Mouse (Mus musculus) MEL (cell line): ENCODE results near the gene Agr2. TPM values are rescaled to one million over a fixed set of nuclear protein-coding genes. Genes with fewer than 3 reads are reported as not detected.

Experiments
- DNase-seq: peaks from one replicate; pipeline ENCODE4 v3.0.0; 2011; ENCODE audit warnings: low read depth, low spot score
- H3K27ac ChIP-seq: 2 replicates; pipeline ENCODE4 v1.5.1; 2012; ENCODE audit warnings: low read depth, mild to moderate bottlenecking, control low read depth, low read length, moderate library complexity; ENCODE audit not compliant: control insufficient read depth
- H3K27me3 ChIP-seq, 2 experiments: fragments of 150-350 bp in 1 of 2; sonication (generic) in 1 of 2; 2 replicates each; pipeline ENCODE4 v1.6.1; 2012; ENCODE audit warnings: low read length in 2 of 2, mild to moderate bottlenecking in 2 of 2, improper control_type of control experiment in 1 of 2, moderate library complexity in 1 of 2; ENCODE audit not compliant: insufficient read depth in 2 of 2, control insufficient read depth in 1 of 2
- H3K36me3 ChIP-seq, 2 experiments: 2 replicates each; pipeline ENCODE4 v1.6.1; 2012 to 2014; ENCODE audit warnings: low read length in 2 of 2, improper control_type of control experiment in 1 of 2, inconsistent platforms in 1 of 2, mild to moderate bottlenecking in 1 of 2; ENCODE audit not compliant: insufficient read depth in 2 of 2, control insufficient read depth in 1 of 2
- H3K4me1 ChIP-seq, 2 experiments: fragments of 150-350 bp in 1 of 2; sonication (generic) in 1 of 2; 2 replicates each; pipeline ENCODE4 v1.6.1; 2012; ENCODE audit warnings: low read length in 2 of 2, improper control_type of control experiment in 1 of 2, mild to moderate bottlenecking in 1 of 2; ENCODE audit not compliant: insufficient read depth in 2 of 2, control insufficient read depth in 1 of 2
- H3K4me3 ChIP-seq, 2 experiments: fragments of 150-350 bp in 1 of 2; sonication (generic) in 1 of 2; 2 replicates each; pipeline ENCODE4 v1.5.1; 2012; ENCODE audit warnings: low read depth in 2 of 2, low read length in 2 of 2, mild to moderate bottlenecking in 2 of 2, moderate library complexity in 2 of 2, control low read depth in 1 of 2, improper control_type of control experiment in 1 of 2; ENCODE audit not compliant: control insufficient read depth in 1 of 2, insufficient read depth in 1 of 2
- H3K79me2 ChIP-seq: 2 replicates; pipeline ENCODE4 v1.6.1; 2012; ENCODE audit warnings: mild to moderate bottlenecking, low read length, moderate library complexity; ENCODE audit not compliant: control insufficient read depth, poor library complexity, insufficient read depth
- H3K9ac ChIP-seq: 2 replicates; pipeline ENCODE4 v1.6.1; 2012; ENCODE audit warnings: low read depth, mild to moderate bottlenecking, control low read depth, low read length, moderate library complexity; ENCODE audit not compliant: control insufficient read depth, poor library complexity, severe bottlenecking
- H3K9me3 ChIP-seq: fragments of 150-350 bp; sonication (generic); replicated peaks from 2 replicates; pipeline ENCODE4 v1.6.1; 2012; ENCODE audit warnings: mild to moderate bottlenecking, low read length, improper control_type of control experiment, moderate library complexity; ENCODE audit not compliant: insufficient read depth
- CHD1 ChIP-seq: IDR thresholded peaks from 2 replicates; pipeline ENCODE4 v1.6.1; 2012; ENCODE audit warnings: low read depth, mild to moderate bottlenecking, inconsistent platforms, low read length, improper control_type of control experiment
- CHD2 ChIP-seq: IDR thresholded peaks from 2 replicates; pipeline ENCODE4 v1.6.1; 2011; ENCODE audit warnings: low read length, improper control_type of control experiment
- E2F4 ChIP-seq: IDR thresholded peaks from 2 replicates; pipeline ENCODE4 v1.6.1; 2011; ENCODE audit warnings: low read depth, low read length, improper control_type of control experiment, borderline replicate concordance
- EP300 ChIP-seq, 2 experiments: IDR thresholded peaks; 2 replicates each; pipeline ENCODE4 v1.6.1; 2011; ENCODE audit warnings: improper control_type of control experiment in 2 of 2, low read length in 2 of 2, low read depth in 1 of 2, mild to moderate bottlenecking in 1 of 2
- GATA1 ChIP-seq: IDR thresholded peaks from 2 replicates; pipeline ENCODE4 v1.6.1; 2011; ENCODE audit warnings: low read depth, low read length, improper control_type of control experiment
- KAT2A ChIP-seq: conservative IDR thresholded peaks from 2 replicates; pipeline ENCODE4 v1.6.1; 2012; ENCODE audit warnings: low read depth, low read length, improper control_type of control experiment, inconsistent platforms
- MAZ ChIP-seq: IDR thresholded peaks from 2 replicates; pipeline ENCODE4 v1.6.1; 2012; ENCODE audit warnings: low read depth, mild to moderate bottlenecking, inconsistent platforms, low read length, improper control_type of control experiment
- MEF2A ChIP-seq: IDR thresholded peaks from 2 replicates; pipeline ENCODE4 v1.6.1; 2014; ENCODE audit warnings: low read depth, mild to moderate bottlenecking, inconsistent platforms, low read length, improper control_type of control experiment; ENCODE audit not compliant: poor library complexity, insufficient replicate concordance, severe bottlenecking; ENCODE audit errors: extremely low read depth
- MXI1 ChIP-seq: IDR thresholded peaks from 2 replicates; pipeline ENCODE4 v1.6.1; 2011; ENCODE audit warnings: mild to moderate bottlenecking, low read depth, low read length, improper control_type of control experiment
- MYB ChIP-seq: IDR thresholded peaks from 2 replicates; pipeline ENCODE4 v1.6.1; 2011; ENCODE audit warnings: mild to moderate bottlenecking, low read depth, low read length, improper control_type of control experiment
- POLR2A ChIP-seq, 2 experiments: IDR thresholded peaks; 2 replicates each; pipeline ENCODE4 v1.6.1; 2011 to 2012; ENCODE audit warnings: low read length in 2 of 2, mild to moderate bottlenecking in 2 of 2, control low read depth in 1 of 2, improper control_type of control experiment in 1 of 2, low read depth in 1 of 2, moderate library complexity in 1 of 2; ENCODE audit not compliant: control insufficient read depth in 1 of 2, insufficient read depth in 1 of 2, poor library complexity in 1 of 2
- POLR2AphosphoS2 ChIP-seq: IDR thresholded peaks from 2 replicates; pipeline ENCODE4 v1.6.1; 2011; ENCODE audit warnings: low read length, improper control_type of control experiment
- POLR2AphosphoS5 ChIP-seq: IDR thresholded peaks from 2 replicates; pipeline ENCODE4 v1.6.1; 2012; ENCODE audit warnings: low read depth, borderline replicate concordance, mild to moderate bottlenecking, inconsistent platforms, low read length, moderate library complexity, mixed read lengths
- RAD21 ChIP-seq: IDR thresholded peaks from 2 replicates; pipeline ENCODE4 v1.6.1; 2011; ENCODE audit warnings: mild to moderate bottlenecking, low read depth, low read length, improper control_type of control experiment
- RCOR1 ChIP-seq: IDR thresholded peaks from 2 replicates; pipeline ENCODE4 v1.6.1; 2012; ENCODE audit warnings: low read depth, mild to moderate bottlenecking, inconsistent platforms, low read length, improper control_type of control experiment
- TAL1 ChIP-seq: IDR thresholded peaks from 2 replicates; pipeline ENCODE4 v1.6.1; 2012; ENCODE audit warnings: mild to moderate bottlenecking, inconsistent platforms, low read length, moderate library complexity, mixed read lengths
- TBP ChIP-seq: IDR thresholded peaks from 2 replicates; pipeline ENCODE4 v1.8.0; 2011; ENCODE audit warnings: low read depth, low read length, improper control_type of control experiment
- TCF12 ChIP-seq: IDR thresholded peaks from 2 replicates; pipeline ENCODE4 v1.6.1; 2014; ENCODE audit warnings: low read depth, mild to moderate bottlenecking, inconsistent platforms, low read length, improper control_type of control experiment, moderate library complexity
- polyA plus RNA-seq, 2 experiments: library from polyadenylated mRNA; stranded (reverse) in 1 of 2; unstranded in 1 of 2; fragments of >175 nt in 1 of 2; fragments of >200 nt in 1 of 2; gene quantifications; 2 replicates each; pipeline versions ENCODE4 v1.2.1 to v1.2.4; 2012; ENCODE audit warnings: low replicate concordance in 2 of 2, low read depth in 1 of 2; ENCODE audit not compliant: insufficient read length in 2 of 2, insufficient read depth in 1 of 2, missing spikeins in 1 of 2
- total RNA-seq: library from RNA; depleted of rRNA; stranded (reverse); fragments of 300-350 nt; gene quantifications from 2 replicates; pipeline ENCODE4 v1.2.3, GENCODE M21; 2012

Gene Agr2
- total and polyA plus RNA-seq, 3 experiments: not detected

DNA sequence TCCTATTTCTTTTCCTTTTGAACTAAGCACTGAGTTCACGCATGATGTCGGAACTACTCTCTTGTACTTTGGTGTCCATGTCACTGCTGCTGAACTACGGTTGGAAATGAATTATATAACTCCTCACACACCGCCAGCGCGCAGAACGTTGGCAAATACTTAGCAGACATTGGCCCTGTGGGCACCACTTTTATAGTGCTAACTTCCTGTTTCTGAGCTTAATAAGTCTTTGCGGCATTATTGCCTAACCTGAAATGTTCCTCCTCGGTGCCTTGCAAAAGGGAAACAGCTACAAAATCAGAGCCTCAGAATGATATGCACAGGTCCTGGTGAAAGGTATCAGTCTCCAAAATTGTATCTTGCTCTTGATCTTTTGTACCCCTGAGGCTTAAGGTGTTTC, 9.2 kb upstream of the Agr2 start:
- Histone ChIP-seq H3K27me3 (peaks cover 0 to 4% of the 10 kb centered on the region in 2 experiments; a peak in 2 of 4 replicates), H3K27ac (no peak overlapping the region), H3K36me3 (peaks cover 0 to 5% of the 10 kb centered on the region in 2 experiments; a peak in 2 of 4 replicates), H3K9ac (no peak overlapping the region), H3K9me3 (no peaks in the 10 kb centered on the region), H3K79me2 (no peaks in the 10 kb centered on the region), H3K4me1 (peaks cover 0 to 7% of the 10 kb centered on the region in 2 experiments; a peak in 2 of 4 replicates), H3K4me3 (no peak overlapping the region)
- no peak for TF ChIP-seq CHD1
- peak; percentile 17 for DNase-seq

DNA sequence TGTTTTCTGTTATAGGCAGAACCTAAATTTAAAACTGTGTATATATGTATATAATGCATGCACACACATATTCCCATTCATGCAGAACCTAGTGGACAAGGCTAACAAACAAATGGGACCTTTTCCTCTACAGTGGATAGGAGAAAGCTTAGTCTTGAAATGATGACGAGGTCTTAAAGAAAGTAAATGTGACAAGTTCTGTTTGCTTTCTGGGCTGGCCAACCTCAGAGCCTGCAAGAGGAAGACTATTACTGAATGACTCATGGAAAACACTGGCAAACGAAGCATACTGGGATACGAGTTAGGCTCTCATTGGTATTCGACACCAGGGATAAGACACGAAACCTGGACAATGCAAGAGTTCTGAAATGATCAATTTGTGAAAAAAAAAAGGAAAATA, 8.0 kb upstream of the Agr2 start:
- H3K9ac ChIP-seq: no peak overlapping the region
- no peak for TF ChIP-seq MXI1
- no peak for TF ChIP-seq MYB
- TF ChIP-seq KAT2A: no peak
- TF ChIP-seq E2F4: no peak
- no peak for TF ChIP-seq POLR2A (IDR thresholded peaks at IDR 0.05; ENCODE audit: control insufficient read depth in 1 of 2, insufficient read depth in 1 of 2, low read depth in 1 of 2, low read length in 2 of 2, poor library complexity in 1 of 2)
- TF ChIP-seq CHD1: no peak
- TF ChIP-seq RCOR1: no peak
- TF ChIP-seq RAD21: no peak
- TF ChIP-seq TBP: no peak
- TF ChIP-seq TAL1: no peak
- TF ChIP-seq MEF2A: no peak
- TF ChIP-seq, all 39 proteins: peak for 0
- no peaks in the 10 kb centered on the region for H3K9me3 ChIP-seq
- H3K4me1 ChIP-seq: peaks cover 0 to 7% of the 10 kb centered on the region in 2 experiments; a peak in 2 of 4 replicates
- H3K4me3 ChIP-seq: no peak overlapping the region
- H3K36me3 ChIP-seq: peaks cover 0 to 5% of the 10 kb centered on the region in 2 experiments; a peak in 2 of 4 replicates
- DNase-seq: no peak
- no peak overlapping the region for H3K27ac ChIP-seq
- peaks cover 0 to 4% of the 10 kb centered on the region in 2 experiments; a peak in 2 of 4 replicates for H3K27me3 ChIP-seq
- no peaks in the 10 kb centered on the region for H3K79me2 ChIP-seq

DNA sequence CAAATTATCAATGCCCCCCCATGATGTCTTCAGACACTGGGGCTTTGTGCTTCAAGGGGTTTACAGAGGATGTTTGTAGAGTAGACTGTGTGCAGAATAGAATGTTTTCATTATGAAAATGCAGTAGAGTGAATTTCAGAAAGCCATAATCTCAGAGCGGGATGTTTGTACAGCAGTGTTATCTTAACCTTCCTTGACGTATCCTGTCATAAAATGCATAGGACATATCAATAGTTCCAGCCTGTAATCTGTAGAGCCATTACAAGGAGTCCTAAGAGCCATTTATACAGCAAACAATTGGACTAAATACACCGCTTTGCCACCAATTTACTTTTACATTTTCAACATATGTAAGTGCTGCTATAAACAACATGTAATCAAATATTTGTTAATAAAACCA, 876 bp downstream of the Agr2 start:
- Histone ChIP-seq H3K27ac (no peak overlapping the region), H3K9me3 (no peaks in the 10 kb centered on the region), H3K79me2 (no peaks in the 10 kb centered on the region), H3K4me1 (no peaks in the 10 kb centered on the region), H3K36me3 (0 out of 4 replicates have a peak, but pooled peaks cover 0 to 2% of the 10 kb centered on the region in 2 experiments), H3K4me3 (no peak overlapping the region), H3K27me3 (no peaks in the 10 kb centered on the region; a peak in 1 of 4 replicates), H3K9ac (no peak overlapping the region)
- TF ChIP-seq POLR2AphosphoS5: no peak
- TF ChIP-seq TCF12: peak; percentile 29; the same call in 1 of the 2 replicates
- TF ChIP-seq TAL1: peak; percentile 60
- TF ChIP-seq GATA1: peak; percentile 73
- no peak for TF ChIP-seq POLR2AphosphoS2
- no peak for TF ChIP-seq POLR2A (IDR thresholded peaks at IDR 0.05; ENCODE audit: control insufficient read depth in 1 of 2, insufficient read depth in 1 of 2, low read depth in 1 of 2, low read length in 2 of 2, poor library complexity in 1 of 2)
- no peak for TF ChIP-seq CHD2
- 0 out of 2 replicates have a peak, but pooled peaks have one; percentile 34 for TF ChIP-seq RCOR1
- no peak for TF ChIP-seq MAZ
- TF ChIP-seq EP300 (IDR thresholded peaks at IDR 0.05; ENCODE audit: low read depth in 1 of 2, low read length in 2 of 2): peak; percentile 56 to 60
- peak; percentile 31 for DNase-seq
